Mouse (Mus musculus): ENCODE measurements around the gene Ldha.

Ldha gene

GRCm38 (mm10) chr7:46836357-46836756 is 4.9 kb upstream of the Ldha start:
- in situ Hi-C loops (cut with MboI, MseI), result loop anchor here (10.0 to 25.0 kb wide), 2 partner anchors 1332 to 1874 kb away; partner anchors contain the start of gene Cpt1c

GRCm38 (mm10) chr7:46837073-46837472 is 4.2 kb upstream of the Ldha start:
- in situ Hi-C loops (cut with MboI, MseI), result loop anchor here (10.0 to 25.0 kb wide), 2 partner anchors 1332 to 1875 kb away; partner anchors contain the start of gene Cpt1c

GRCm38 (mm10) chr7:46838104-46838671 is 3.1 kb upstream of the Ldha start:
- in situ Hi-C loops (cut with MboI, MseI), result loop anchor here (10.0 to 25.0 kb wide), 2 partner anchors 1333 to 1876 kb away; partner anchors contain the start of gene Cpt1c

GRCm38 (mm10) chr7:46838891-46839302 is 2.4 kb upstream of the Ldha start:
- in situ Hi-C loops (cut with MboI, MseI), result loop anchor here (10.0 to 25.0 kb wide), 2 partner anchors 1334 to 1877 kb away; partner anchors contain the start of gene Cpt1c

GRCm38 (mm10) chr7:46839446-46839845 is 1.8 kb upstream of the Ldha start:
- in situ Hi-C loops (cut with MboI, MseI), result loop anchor here (10.0 to 25.0 kb wide), 2 partner anchors 1335 to 1877 kb away; partner anchors contain the start of gene Cpt1c

- in situ Hi-C loops (cut with MboI, MseI), result loop anchor here (5.0 to 25.0 kb wide), 3 partner anchors 167 to 1878 kb away; partner anchors contain the start of genes Cpt1c and Spty2d1
Measured at GRCm38 (mm10) chr7:46839861-46840260, 1.4 kb upstream of the Ldha start.

- in situ Hi-C loops (cut with MboI, MseI), result loop anchor here (5.0 to 25.0 kb wide), 2 partner anchors 167 to 1878 kb away; partner anchors contain the start of genes Cpt1c and Spty2d1
Measured at GRCm38 (mm10) chr7:46840326-46840725, 949 bp upstream of the Ldha start.

- in situ Hi-C loops (cut with MboI, MseI), result loop anchor here (5.0 to 25.0 kb wide), 2 partner anchors 165 to 1880 kb away; partner anchors contain the start of genes Cpt1c and Spty2d1
Measured at GRCm38 (mm10) chr7:46842278-46842677, 1.0 kb downstream of the Ldha start.

GRCm38 (mm10) chr7:46843576-46843975 is 2.3 kb downstream of the Ldha start:
- in situ Hi-C loops (cut with MboI, MseI), result loop anchor here (5.0 to 25.0 kb wide), 2 partner anchors 164 to 1881 kb away; partner anchors contain the start of genes Cpt1c and Spty2d1

- in situ Hi-C loops (cut with MboI, MseI), result loop anchor here (25.0 kb wide), 1 partner anchor 1883 kb away; the partner anchor contains the start of gene Cpt1c
Measured at GRCm38 (mm10) chr7:46845211-46845977, 4.1 kb downstream of the Ldha start.

- in situ Hi-C loops (cut with MboI, MseI), result loop anchor here (25.0 kb wide), 1 partner anchor 1884 kb away; the partner anchor contains the start of gene Cpt1c
Measured at GRCm38 (mm10) chr7:46845978-46846485, 4.8 kb downstream of the Ldha start.

- in situ Hi-C loops (cut with MboI, MseI), result loop anchor here (25.0 kb wide), 1 partner anchor 1884 kb away; the partner anchor contains the start of gene Cpt1c
Measured at GRCm38 (mm10) chr7:46846486-46847244, 5.4 kb downstream of the Ldha start.

GRCm38 (mm10) chr7:46849287-46849686 is 8.0 kb downstream of the Ldha start:
- in situ Hi-C loops (cut with MboI, MseI), result loop anchor here (25.0 kb wide), 1 partner anchor 1887 kb away; the partner anchor contains the start of gene Cpt1c

GRCm38 (mm10) chr7:46851026-46851425 is 9.8 kb downstream of the Ldha start:
- in situ Hi-C loops (cut with MboI, MseI), result no loop called here

GRCm38 (mm10) chr7:46852666-46853065 is 11.4 kb downstream of the Ldha start:
- in situ Hi-C loops (cut with MboI, MseI), result no loop called here

GRCm38 (mm10) chr7:46853365-46853764 is 12.1 kb downstream of the Ldha start:
- in situ Hi-C loops (cut with MboI, MseI), result no loop called here

GRCm38 (mm10) chr7:46855866-46856560 is 14.7 kb downstream of the Ldha start:
- in situ Hi-C loops (cut with MboI, MseI), result no loop called here

- in situ Hi-C loops (cut with MboI, MseI), result no loop called here
Measured at GRCm38 (mm10) chr7:46857436-46857835, 16.2 kb downstream of the Ldha start.

- in situ Hi-C loops (cut with MboI, MseI), result no loop called here
Measured at GRCm38 (mm10) chr7:46859031-46859430, 17.8 kb downstream of the Ldha start.

GRCm38 (mm10) chr7:46860996-46861395 is 19.7 kb downstream of the Ldha start, which contains the start of gene Ldhc:
Ldhc (plus strand) TSS chr7:46861203.
- in situ Hi-C loops (cut with MboI, MseI), result no loop called here
